Mouse (Mus musculus) heart, postnatal 36 days (tissue): Measurements from ENCODE around the gene Yy1. TPM values are rescaled to one million over a fixed set of nuclear protein-coding genes. Genes with fewer than 3 reads are reported as not detected.

Experiments
- DNase-seq, 2 experiments: peaks; one replicate each; pipeline ENCODE4 v3.0.0; 2021 to 2022
- intact Hi-C: fragments of 180-260 bp; cut with DNase I; formaldehyde crosslinking; loops from one replicate; pipeline ENCODE4 v1.15.1; 2025
- total RNA-seq, 2 experiments: library from RNA; stranded (reverse); gene quantifications; 2 replicates each; pipeline ENCODE4 v1.2.3; 2021

Yy1 gene
- total RNA-seq, 2 experiments from 2014 or later, result 38.3 to 42.7 TPM

DNA sequence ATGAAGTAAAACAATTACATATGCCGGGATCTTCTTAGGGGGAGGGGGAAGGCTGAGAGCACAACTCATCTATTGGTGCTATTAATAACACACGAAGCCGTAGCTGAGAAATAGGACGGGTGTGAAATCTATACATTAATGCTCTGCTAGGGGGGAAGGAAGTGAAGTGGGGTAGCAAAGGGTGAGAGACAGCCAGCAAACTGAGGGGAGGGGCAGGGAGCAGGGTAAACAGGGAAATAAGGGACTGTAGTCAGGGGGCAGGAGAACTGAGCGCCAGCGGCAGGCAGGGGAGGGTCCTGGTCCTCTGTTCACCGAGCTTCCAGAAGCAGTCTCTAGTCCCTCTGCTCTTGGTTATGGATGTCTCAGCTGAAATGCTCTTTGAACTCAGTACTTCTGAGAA, 25.9 kb upstream of the Yy1 start:
- DNase-seq, result no peak
- intact Hi-C loops, result loop anchor here (1.0 kb wide), 1 partner anchor 23 kb away; no protein-coding TSS in a partner anchor

GRCm38 (mm10) chr12:108768196-108768854, 24.4 kb upstream of the Yy1 start:
- intact Hi-C loops, result no loop called here
- DNase-seq, result no peak

- intact Hi-C loops, result no loop called here
These were observed 12.5 kb upstream of the Yy1 start for GRCm38 (mm10) chr12:108780108-108780877.

GRCm38 (mm10) chr12:108785161-108785560, 7.6 kb upstream of the Yy1 start:
- intact Hi-C loops, result no loop called here
- no peak for DNase-seq

More at GRCm38 (mm10) chr12:108780108-108780877, 12.5 kb upstream of the Yy1 start:
- DNase-seq, result no peak

- no peak for DNase-seq
- intact Hi-C loops, result no loop called here
These were observed 5.4 kb upstream of the Yy1 start for GRCm38 (mm10) chr12:108787329-108787728.

DNA sequence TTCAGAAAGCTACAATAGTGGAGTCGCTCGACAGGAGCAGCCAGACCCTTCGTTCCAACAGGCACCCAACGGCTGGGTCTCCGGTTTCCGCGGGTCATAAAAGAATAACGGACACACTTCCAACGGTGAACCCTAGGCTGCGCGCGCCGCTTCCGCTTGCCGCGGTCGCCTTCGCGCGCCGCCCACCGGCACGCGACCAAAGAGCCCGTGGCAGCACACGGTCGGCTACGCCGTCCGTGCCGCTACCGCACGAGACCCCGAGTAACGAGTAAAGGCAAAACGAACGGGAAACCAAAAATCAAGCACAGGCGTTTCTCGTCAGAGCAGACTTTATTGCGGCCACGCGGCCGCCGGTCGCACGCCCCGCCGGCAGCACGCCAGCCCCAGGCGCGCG, 624 bp upstream of the Yy1 start:
- DNase-seq, result peak in 1 of 2 experiments; percentile 80
- intact Hi-C loops, result loop anchor here (5.0 to 10.0 kb wide), 3 partner anchors 35 to 607 kb away; partner anchors contain the start of genes Wars and Wdr25

DNA sequence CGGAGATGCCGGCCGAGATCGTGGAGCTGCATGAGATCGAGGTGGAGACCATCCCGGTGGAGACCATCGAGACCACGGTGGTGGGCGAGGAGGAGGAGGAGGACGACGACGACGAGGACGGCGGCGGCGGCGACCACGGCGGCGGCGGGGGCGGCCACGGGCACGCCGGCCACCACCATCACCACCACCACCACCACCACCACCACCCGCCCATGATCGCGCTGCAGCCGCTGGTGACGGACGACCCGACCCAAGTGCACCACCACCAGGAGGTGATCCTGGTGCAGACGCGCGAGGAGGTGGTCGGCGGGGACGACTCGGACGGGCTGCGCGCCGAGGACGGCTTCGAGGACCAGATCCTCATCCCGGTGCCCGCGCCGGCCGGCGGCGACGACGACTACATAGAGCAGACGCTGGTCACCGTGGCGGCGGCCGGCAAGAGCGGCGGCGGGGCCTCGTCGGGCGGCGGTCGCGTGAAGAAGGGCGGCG, 724 bp downstream of the Yy1 start:
- intact Hi-C loops, result loop anchor here (5.0 to 10.0 kb wide), 3 partner anchors 36 to 609 kb away; partner anchors contain the start of genes Wars and Wdr25

DNA sequence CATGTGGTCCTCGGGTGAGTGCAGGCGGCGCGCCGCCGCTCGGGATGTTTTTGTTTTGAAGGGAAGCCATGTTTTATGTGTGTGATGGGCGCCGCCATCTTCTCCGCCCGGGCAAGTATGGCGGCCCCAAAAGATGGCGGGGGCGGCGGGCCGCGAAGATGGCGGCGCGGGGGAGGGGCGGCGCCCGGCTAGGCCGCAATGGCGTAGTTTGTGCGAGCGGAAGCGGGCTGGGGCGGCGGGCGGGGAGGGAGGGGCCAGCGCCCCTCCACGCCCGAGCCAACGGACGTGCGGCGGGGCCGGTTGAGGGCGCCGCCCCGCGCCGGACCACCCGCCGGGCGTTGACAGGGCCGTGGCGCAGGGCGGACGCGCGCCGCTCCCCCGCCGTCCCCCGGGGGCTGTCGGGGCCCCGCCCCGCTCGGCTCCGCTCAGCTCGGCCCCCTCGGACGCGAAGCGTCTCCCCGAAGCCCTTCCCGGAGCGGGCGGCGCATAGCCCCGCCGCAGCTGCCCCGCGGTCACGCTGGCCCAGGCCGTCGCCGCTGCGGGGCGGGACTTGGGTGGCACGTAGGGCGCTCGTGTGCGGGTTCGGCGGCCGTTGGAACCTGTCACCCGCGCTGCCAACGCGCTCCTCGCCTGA, 1.4 kb downstream of the Yy1 start:
- peak; percentile 81 to 88 for DNase-seq
- intact Hi-C loops, result loop anchor here (2.0 to 10.0 kb wide), 4 partner anchors 37 to 609 kb away; partner anchors contain the start of genes Slc25a29, Wars and Wdr25

More for the DNA sequence above, 724 bp downstream of the Yy1 start:
- peak in 1 of 2 experiments; percentile 39 for DNase-seq

DNA sequence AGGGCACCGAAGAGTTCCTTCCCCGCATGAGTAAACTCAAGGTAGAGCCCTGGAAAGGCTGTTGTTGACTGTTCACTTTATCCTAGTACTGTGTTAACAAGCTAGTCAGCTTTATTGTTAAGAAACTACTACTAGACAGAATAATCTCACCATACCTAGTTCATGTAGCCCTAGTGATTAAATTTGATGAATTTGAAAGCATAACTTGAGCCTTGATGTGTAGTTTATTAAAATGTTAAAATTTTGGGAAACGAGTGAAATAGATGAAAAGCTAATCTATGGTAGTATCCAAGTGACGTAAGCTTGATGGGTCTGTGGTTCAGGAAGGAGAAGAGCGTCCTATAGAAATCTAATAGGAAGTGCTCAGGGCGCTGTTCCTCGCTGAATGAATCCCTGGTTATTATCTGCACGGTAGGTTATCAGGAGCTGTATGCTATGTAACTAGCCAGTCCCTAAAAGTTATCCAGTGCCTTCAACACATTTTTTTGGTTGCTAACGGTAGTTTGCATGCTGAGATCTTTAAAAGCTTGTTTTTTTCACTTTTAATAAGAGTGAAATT, 2.3 kb downstream of the Yy1 start:
- no peak for DNase-seq
- intact Hi-C loops, result loop anchor here (2.0 to 10.0 kb wide), 4 partner anchors 38 to 610 kb away; partner anchors contain the start of genes Slc25a29, Wars and Wdr25

DNA sequence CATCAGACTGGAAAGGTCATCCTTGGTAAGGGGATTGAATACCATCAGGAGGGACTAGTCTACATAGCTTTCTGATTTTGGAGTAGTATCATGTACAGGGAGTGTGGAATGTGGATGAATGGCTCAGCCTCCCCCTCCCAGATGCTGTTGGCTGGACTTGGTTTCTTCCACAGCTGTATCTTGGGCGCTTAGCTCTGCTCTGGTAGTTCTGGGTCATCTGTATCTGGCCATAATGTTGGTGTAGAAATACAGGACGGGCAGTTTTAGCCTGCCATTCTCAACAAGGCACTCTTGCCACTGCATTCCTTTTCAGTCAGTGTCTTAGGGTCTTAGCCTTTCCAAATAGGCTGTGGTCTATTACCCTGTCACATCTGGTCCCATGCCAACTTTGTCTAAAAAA, 8.8 kb downstream of the Yy1 start:
- DNase-seq, result no peak
- intact Hi-C loops, result no loop called here

DNA sequence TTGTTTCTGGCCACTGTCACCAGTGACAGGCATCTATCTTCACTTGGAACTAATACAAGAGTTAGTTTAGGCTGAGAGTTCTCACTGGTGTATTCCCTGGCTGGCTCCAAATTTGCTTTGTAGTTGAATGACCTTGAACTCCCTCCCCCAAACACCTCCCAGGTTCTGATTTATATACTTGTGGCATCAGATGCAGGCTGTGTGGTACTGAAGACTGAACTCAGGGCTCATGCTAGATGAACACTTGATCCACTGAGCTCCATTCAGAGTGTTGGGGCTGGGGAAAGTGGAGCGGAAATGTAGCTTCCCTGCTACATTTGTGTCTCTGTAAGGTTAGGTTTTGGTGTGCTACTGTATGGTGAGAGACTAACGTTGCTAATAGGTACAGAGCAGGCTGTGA, 11.6 kb downstream of the Yy1 start:
- intact Hi-C loops, result no loop called here
- DNase-seq, result no peak

GRCm38 (mm10) chr12:108808465-108808864, 15.7 kb downstream of the Yy1 start:
- intact Hi-C loops, result no loop called here

DNA sequence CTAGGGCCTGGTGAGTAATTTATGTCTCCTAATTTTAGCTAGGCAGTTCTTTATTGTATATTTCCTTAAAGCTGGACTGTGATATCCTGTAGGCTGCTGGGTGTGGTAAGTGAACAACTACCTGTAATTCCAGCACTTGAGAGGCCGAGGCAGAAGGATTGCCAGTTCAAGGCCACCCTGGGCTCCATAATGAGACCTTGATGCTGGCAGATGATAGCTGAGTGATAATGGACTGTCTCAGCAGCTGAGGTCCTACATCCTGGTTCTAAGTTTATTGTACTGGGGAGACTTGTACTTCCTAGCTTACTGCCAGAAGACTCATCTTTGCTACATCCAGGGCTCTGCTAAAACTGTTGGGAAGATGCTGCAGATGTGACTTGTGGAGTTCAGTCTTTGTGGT, 17.0 kb downstream of the Yy1 start:
- intact Hi-C loops, result loop anchor here (5.0 kb wide), 1 partner anchor 83 kb away; the partner anchor contains the start of genes Wars and Wdr25

More at GRCm38 (mm10) chr12:108808465-108808864, 15.7 kb downstream of the Yy1 start:
- DNase-seq, result no peak

GRCm38 (mm10) chr12:108810309-108810708, 17.5 kb downstream of the Yy1 start:
- intact Hi-C loops, result loop anchor here (5.0 kb wide), 1 partner anchor 82 kb away; the partner anchor contains the start of genes Wars and Wdr25
- DNase-seq, result no peak

More for the DNA sequence above, 17.0 kb downstream of the Yy1 start:
- no peak for DNase-seq

DNA sequence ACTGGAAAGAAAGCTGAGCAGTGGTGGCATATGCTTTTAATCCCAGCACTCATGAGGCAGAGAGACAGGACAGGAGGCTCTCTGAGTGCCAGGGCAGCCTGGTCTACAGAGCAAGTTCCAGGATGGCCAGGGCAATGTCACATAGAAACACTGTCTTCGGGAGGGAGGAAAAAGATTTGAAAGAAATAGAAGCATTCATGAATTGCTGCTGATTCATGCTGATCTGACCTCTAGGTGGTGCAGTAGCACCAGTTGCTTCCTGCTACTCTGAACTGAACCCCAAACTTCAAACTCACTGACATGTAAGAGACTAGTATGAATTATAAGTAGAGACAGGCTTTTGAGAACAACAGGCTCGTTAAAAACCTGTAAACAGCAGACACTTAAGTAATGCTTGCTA, 18.4 kb downstream of the Yy1 start:
- intact Hi-C loops, result loop anchor here (5.0 kb wide), 1 partner anchor 81 kb away; the partner anchor contains the start of genes Wars and Wdr25
- DNase-seq, result no peak

GRCm38 (mm10) chr12:108812463-108812862, 19.7 kb downstream of the Yy1 start:
- intact Hi-C loops, result loop anchor here (5.0 kb wide), 1 partner anchor 80 kb away; the partner anchor contains the start of genes Wars and Wdr25
- DNase-seq, result no peak

DNA sequence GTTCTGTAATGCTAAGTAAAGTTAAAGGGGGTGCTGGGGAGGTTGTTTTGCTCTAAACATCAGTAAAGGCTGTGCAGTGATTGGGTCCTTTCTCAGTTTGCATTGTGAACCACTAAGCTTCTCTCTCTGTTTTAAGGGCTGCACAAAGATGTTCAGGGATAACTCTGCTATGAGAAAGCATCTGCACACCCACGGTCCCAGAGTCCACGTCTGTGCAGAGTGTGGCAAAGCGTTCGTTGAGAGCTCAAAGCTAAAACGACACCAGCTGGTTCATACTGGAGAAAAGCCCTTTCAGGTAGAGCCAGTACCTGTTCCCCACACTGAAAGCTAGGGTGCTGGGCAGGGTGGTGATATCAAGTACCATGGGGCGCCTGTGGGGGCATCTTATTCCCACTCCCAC, 21.7 kb downstream of the Yy1 start:
- intact Hi-C loops, result loop anchor here (5.0 kb wide), 1 partner anchor 78 kb away; the partner anchor contains the start of genes Wars and Wdr25
- no peak for DNase-seq

DNA sequence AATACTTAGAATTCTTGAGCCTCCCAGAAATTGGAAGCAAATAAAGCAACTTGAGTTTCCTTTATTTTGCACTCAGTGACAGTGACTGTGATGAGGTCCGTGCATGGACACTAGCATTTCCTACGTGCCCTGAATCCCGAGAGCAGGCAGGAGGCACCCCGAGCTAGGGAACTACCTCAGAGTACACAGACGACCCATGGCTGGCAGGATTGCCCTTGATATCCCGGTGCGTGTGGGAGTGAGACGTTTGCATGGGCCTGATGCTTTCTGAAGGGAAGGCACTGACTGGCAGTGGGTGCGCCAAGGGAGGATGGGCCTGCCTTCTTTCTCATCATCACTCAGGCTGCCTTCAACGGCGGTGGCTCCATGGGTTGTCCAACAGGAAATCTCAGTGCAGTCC, 23.8 kb downstream of the Yy1 start:
- no peak for DNase-seq
- intact Hi-C loops, result no loop called here

DNA sequence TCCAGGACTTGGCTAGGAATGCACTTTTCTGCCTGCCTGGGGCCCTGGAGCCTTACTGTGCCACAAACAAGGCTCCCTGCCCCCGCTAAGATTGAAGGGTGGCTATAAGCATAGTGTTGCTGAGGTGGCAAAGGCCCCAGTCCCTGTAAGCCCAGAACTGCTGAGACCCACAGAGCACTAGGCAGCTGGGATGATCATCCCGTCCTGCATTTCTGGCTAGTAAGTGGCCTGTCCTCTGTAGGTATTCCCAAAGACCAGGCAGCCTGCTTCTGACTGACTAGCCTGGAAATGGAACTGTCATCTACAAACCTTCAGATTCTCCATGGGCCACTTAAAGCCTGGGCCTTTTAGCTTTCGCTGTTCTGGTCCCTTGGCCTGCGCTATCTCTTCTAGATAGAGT, 27.7 kb downstream of the Yy1 start:
- intact Hi-C loops, result no loop called here
- DNase-seq, result no peak

DNA sequence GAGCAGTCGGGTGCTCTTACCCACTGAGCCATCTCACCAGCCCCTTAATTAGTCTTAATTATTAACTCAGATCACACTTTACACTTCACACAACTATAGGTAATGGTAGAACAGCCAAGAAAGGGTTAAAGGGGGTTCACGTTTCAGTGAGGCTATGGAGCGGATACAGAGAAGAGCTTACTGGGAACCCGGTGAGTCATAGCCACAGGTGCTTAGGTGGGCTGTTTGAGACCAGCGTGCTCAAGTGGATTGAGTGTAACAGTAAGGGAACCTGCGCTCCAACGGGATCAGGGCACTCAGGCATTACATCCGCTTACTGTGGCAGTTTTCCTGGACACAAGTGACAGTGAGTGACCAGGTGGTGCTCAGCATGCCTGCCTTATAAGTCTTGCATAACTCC, 30.3 kb downstream of the Yy1 start:
- DNase-seq, result no peak
- intact Hi-C loops, result no loop called here
